Mouse (Mus musculus): ENCODE measurements around the gene Lhx3.

Lhx3 gene

GRCm38 (mm10) chr2:26201926-26202848, 5.9 kb downstream of the Lhx3 start:
- no peak for DNase-seq

- DNase-seq = no peak
Observed at GRCm38 (mm10) chr2:26198488-26198887, 9.6 kb downstream of the Lhx3 start.

- DNase-seq = no peak
Observed at GRCm38 (mm10) chr2:26194552-26195339, 13.3 kb downstream of the Lhx3 start.

GRCm38 (mm10) chr2:26188517-26188916, 19.6 kb downstream of the Lhx3 start:
- DNase-seq = no peak

- DNase-seq = no peak
Observed at GRCm38 (mm10) chr2:26184352-26184751, 23.7 kb downstream of the Lhx3 start.

- DNase-seq = peak; percentile 76
Observed at GRCm38 (mm10) chr2:26182646-26183045, 25.4 kb downstream of the Lhx3 start.

- DNase-seq = no peak
Observed at GRCm38 (mm10) chr2:26177189-26177588, 30.9 kb downstream of the Lhx3 start.

GRCm38 (mm10) chr2:26176731-26177130, 31.4 kb downstream of the Lhx3 start:
- DNase-seq = no peak

- DNase-seq = peak in 1 of 2 experiments; percentile 30
Observed at GRCm38 (mm10) chr2:26175191-26175590, 32.9 kb downstream of the Lhx3 start.

GRCm38 (mm10) chr2:26172166-26172565, 35.9 kb downstream of the Lhx3 start:
- no peak for DNase-seq

GRCm38 (mm10) chr2:26170376-26170775, 37.7 kb downstream of the Lhx3 start:
- no peak for DNase-seq

- no peak for DNase-seq
Observed at GRCm38 (mm10) chr2:26168843-26169579, 39.1 kb downstream of the Lhx3 start.

GRCm38 (mm10) chr2:26166890-26167289, 41.2 kb downstream of the Lhx3 start:
- no peak for DNase-seq

GRCm38 (mm10) chr2:26158064-26158463, 50.0 kb downstream of the Lhx3 start:
- no peak for DNase-seq

GRCm38 (mm10) chr2:26156191-26156977, 51.7 kb downstream of the Lhx3 start:
- no peak for DNase-seq

- DNase-seq = no peak
Observed at GRCm38 (mm10) chr2:26155737-26156136, 52.4 kb downstream of the Lhx3 start.

GRCm38 (mm10) chr2:26154586-26154985, 53.5 kb downstream of the Lhx3 start:
- no peak for DNase-seq

- DNase-seq = peak; percentile 34 to 62
Observed at GRCm38 (mm10) chr2:26153909-26154340, 54.2 kb downstream of the Lhx3 start.

- peak; percentile 47 to 62 for DNase-seq
Observed at GRCm38 (mm10) chr2:26153295-26153694, 54.8 kb downstream of the Lhx3 start.

Measured in cerebellum, postnatal 36 days (tissue).